Mouse (Mus musculus): ENCODE data around the gene Brsk1. TPM values are rescaled to one million over a fixed set of nuclear protein-coding genes. Genes with fewer than 3 reads are reported as not detected.

Gene Brsk1
- polyA plus RNA-seq, 1 experiment from 2014 or later, result 6.8 TPM

DNA sequence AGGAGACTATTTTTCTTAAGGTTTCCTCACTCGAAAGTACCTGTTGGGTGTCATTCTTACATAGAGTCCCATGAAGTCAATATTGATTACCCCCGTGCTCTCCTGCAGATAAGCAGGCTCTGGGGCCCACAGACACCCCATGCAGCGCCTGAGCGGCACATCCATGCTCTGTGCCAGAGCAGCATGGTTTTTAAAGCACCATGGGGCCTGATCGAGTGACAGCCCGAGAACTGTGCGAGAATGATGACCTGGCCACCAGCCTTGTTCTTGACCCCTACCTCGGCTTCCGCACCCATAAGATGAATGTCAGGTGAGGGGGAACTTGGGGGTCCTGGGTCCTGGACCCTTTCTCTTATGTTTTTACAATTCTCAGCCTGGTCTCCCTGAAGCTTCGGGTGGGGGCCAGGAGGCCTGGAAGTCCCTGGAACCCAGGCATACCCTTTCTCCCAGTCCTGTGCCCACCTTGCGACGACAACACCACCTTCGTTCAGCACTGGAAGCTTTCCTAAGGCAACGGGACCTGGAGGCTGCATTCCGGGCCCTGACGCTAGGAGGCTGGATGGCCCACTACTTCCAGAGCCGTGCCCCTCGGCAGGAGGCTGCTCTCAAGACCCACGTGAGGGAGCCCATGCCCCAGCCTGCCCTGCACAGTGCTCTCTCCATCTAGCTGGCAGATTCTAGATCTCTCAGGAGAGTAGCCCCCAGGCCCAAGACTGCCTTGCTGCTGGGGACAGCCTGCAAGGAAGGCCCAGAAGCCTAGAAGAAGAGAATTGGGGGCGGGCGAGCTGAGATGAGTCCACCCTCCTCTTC lies 51.5 kb downstream of the Brsk1 start:
- 75% methylated on average over 21 of the region's 21 CpGs for WGBS
- ATAC-seq, result no peak
- H3K4me3 ChIP-seq (replicated peaks), result peak overlapping the region; percentile 78
- peak overlapping the region; percentile 92 for H3K9ac ChIP-seq (replicated peaks)
- peaks cover 31% of the 10 kb centered on the region for H3K36me3 ChIP-seq
- H3K4me1 ChIP-seq (replicated peaks), result peaks cover 47% of the 10 kb centered on the region
- peak overlapping the region; percentile 88 for H3K4me2 ChIP-seq (replicated peaks)
- H3K27ac ChIP-seq, result peak overlapping the region; percentile 97
- H3K9me3 ChIP-seq, result no peaks in the 10 kb centered on the region
- no peaks in the 10 kb centered on the region for H3K27me3 ChIP-seq

DNA sequence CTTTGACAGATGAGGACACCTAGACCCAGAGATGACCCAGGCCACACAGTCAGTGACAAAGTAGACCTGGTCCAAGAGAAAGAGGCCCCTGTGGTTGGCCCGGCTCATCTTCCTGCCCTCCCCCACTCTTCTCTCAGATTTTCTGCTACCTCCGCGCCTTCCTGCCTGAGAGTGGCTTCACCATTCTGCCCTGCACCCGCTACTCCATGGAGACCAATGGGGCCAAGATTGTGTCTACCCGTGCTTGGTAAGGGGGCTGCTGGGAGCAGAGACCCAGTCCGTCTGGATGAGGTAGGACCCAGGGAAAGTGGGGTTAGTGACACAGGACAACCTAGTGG lies 52.0 kb downstream of the Brsk1 start:
- Histone ChIP-seq H3K9ac (replicated peaks) (peak overlapping the region; percentile 92; the same call in 1 of the 2 replicates), H3K36me3 (peaks cover 34% of the 10 kb centered on the region), H3K4me3 (replicated peaks) (no peak overlapping the region), H3K4me2 (replicated peaks) (peak overlapping the region; percentile 88), H3K9me3 (no peaks in the 10 kb centered on the region), H3K27me3 (no peaks in the 10 kb centered on the region), H3K4me1 (replicated peaks) (peaks cover 50% of the 10 kb centered on the region), H3K27ac (no peak overlapping the region)
- ATAC-seq, result no peak
- WGBS, result 90% methylated on average over 6 of the region's 6 CpGs

DNA sequence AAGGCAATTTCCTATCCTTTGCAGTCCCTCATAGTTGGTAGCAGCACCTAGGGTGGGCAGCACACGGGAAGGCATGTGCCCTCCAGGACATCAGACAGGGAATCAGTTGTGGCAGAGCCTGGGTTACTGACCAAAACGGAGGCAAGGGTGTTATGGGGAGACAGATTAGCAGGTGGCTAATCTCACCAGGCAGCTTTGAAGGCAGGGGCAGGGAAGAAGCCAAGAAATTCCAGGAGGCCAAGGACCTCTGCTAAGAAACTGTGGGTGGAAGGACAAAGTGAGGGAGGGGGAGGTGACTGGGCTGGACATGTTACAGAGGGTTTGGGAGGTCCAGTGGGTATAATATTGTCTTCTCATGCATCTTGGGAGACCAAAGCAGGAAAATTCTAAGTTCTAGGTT lies 53.0 kb downstream of the Brsk1 start:
- Histone ChIP-seq H3K36me3 (peaks cover 34% of the 10 kb centered on the region), H3K4me2 (replicated peaks) (no peak overlapping the region), H3K4me1 (replicated peaks) (peaks cover 49% of the 10 kb centered on the region), H3K27me3 (no peaks in the 10 kb centered on the region), H3K4me3 (replicated peaks) (no peak overlapping the region), H3K9me3 (no peaks in the 10 kb centered on the region), H3K9ac (replicated peaks) (peak overlapping the region; percentile 92; the same call in 1 of the 2 replicates), H3K27ac (no peak overlapping the region)
- 75% methylated on average over 2 of the region's 2 CpGs for WGBS
- ATAC-seq, result no peak

DNA sequence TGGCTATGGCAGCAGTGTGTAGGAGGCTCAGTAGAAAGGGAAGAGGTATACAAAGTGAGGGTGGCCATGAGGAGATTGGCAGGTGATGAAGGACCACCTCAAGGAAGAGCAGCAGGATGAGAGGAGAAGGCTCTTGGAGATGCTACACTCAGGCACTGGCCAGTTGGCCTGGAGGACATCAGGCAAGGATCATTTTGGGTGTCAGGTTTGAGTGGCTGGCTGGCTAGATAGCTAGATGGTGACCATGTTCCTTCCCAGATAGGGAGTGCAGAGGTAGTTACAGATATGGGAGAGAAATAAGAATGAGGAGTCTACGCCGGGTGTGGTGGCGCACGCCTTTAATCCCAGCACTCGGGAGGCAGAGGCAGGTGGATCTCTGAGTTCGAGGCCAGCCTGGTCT lies 54.5 kb downstream of the Brsk1 start:
- H3K9ac ChIP-seq (replicated peaks), result no peak overlapping the region
- H3K27ac ChIP-seq, result no peak overlapping the region
- 96% methylated on average over 6 of the region's 6 CpGs for WGBS
- H3K4me3 ChIP-seq (replicated peaks), result no peak overlapping the region
- no peak for ATAC-seq
- no peaks in the 10 kb centered on the region for H3K9me3 ChIP-seq
- H3K4me1 ChIP-seq (replicated peaks), result peaks cover 39% of the 10 kb centered on the region
- no peaks in the 10 kb centered on the region for H3K27me3 ChIP-seq
- H3K4me2 ChIP-seq (replicated peaks), result no peak overlapping the region
- peaks cover 38% of the 10 kb centered on the region for H3K36me3 ChIP-seq

DNA sequence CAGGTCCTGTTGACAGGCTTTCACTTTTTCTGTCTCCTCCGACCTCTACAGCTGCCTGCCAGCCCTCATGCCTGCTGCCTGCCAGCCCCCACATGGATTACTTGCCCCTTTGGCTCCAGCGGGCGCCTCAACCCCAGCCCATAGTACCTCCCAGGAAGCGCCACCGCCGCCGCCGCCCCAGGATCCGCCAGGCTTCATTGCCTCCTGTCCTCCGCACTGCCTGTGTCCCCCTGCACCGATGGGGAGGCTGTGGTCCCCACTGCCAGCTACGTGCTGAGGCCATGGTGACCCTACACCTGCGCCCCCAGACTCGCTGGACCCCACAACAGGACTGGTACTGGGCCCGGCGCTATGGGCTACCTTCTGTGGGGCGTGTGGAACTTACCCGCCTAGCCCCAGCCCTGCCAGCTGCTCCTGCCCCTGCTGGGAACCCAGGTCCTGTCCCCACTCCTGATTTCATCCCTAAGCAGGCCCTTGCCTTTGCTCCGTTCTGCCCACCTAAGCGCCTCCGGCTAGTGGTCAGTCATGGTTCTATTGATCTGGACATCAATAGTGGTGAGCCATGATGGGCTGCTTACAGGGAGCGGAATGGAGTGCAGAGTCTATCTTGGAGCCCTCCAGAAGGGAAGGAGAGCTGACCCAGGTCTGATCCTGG lies 56.0 kb downstream of the Brsk1 start:
- ATAC-seq, result no peak; the same call in 1 of the 2 replicates
- Histone ChIP-seq H3K4me1 (replicated peaks) (peaks cover 29% of the 10 kb centered on the region), H3K4me2 (replicated peaks) (no peak overlapping the region), H3K9me3 (no peaks in the 10 kb centered on the region), H3K9ac (replicated peaks) (no peak overlapping the region), H3K27ac (no peak overlapping the region), H3K27me3 (no peaks in the 10 kb centered on the region), H3K36me3 (peaks cover 38% of the 10 kb centered on the region), H3K4me3 (replicated peaks) (no peak overlapping the region)
- WGBS, result 79% methylated on average over 22 of the region's 22 CpGs

DNA sequence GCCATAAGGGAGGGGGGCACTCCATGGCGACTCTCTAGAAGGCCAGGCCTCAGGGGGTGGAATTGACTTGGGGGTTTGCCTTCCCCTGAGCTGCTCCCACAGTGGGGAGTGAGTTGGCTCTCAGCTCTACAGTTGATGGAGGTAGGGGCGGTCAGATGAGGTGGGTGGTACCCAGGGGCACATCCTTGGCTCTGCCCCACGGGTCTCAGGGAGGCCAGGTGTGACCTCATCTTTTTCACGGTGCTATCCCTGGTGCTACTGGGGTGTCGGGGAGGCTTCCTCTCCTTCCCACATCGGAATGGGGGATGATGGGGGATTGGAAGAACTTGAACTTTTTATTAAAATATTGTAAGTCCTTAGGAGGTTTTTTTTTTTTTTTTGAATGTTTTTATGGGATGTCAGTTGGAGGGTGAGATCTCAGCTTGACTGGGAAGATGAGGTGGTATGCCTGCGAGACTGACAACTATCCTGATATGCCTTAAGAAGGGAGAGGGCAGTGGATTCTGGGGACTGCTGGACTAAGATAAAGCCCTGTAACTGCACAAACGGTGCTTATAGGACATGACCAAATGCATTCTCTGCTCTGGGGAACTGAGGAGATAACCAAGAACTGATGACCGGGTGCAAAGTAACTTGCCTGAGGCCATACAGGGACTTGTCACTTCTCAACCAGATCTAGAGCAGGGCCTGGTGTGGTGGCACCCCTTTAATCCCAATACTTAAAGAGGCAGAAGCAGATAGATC lies 56.9 kb downstream of the Brsk1 start:
- WGBS, result 83% methylated on average over 9 of the region's 9 CpGs

DNA sequence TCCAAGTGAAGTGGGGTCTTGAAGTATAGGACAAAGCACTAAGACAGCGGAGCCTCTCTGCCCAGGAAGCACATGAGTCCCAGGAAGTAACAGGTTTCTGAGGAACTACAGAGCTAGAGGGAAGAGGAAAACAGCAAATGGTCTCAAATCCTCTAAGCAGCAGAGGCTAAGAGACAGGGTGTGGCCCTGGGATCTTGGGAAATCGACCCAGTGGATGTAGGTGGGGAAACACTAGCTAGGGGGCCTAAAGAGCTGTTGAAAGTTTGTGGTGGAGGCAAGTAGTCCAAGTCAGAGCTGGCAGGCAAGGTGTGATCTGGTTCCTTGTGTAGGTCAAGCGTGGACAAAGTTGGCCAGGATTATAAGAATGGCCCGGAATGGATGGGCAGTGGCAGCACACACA lies 57.9 kb downstream of the Brsk1 start:
- Histone ChIP-seq H3K27ac (no peak overlapping the region), H3K27me3 (no peaks in the 10 kb centered on the region), H3K9me3 (no peaks in the 10 kb centered on the region), H3K4me3 (replicated peaks) (no peak overlapping the region), H3K9ac (replicated peaks) (no peak overlapping the region), H3K4me1 (replicated peaks) (peaks cover 29% of the 10 kb centered on the region), H3K4me2 (replicated peaks) (no peak overlapping the region), H3K36me3 (peaks cover 32% of the 10 kb centered on the region)
- 86% methylated on average over 4 of the region's 4 CpGs for WGBS
- ATAC-seq, result no peak

More for the DNA sequence above, 56.9 kb downstream of the Brsk1 start:
- H3K27me3 ChIP-seq, result no peaks in the 10 kb centered on the region
- H3K9me3 ChIP-seq, result no peaks in the 10 kb centered on the region
- no peak for ATAC-seq
- H3K4me2 ChIP-seq (replicated peaks), result no peak overlapping the region
- peaks cover 38% of the 10 kb centered on the region for H3K36me3 ChIP-seq
- H3K4me1 ChIP-seq (replicated peaks), result peaks cover 29% of the 10 kb centered on the region
- H3K4me3 ChIP-seq (replicated peaks), result no peak overlapping the region
- no peak overlapping the region for H3K27ac ChIP-seq
- no peak overlapping the region for H3K9ac ChIP-seq (replicated peaks)

DNA sequence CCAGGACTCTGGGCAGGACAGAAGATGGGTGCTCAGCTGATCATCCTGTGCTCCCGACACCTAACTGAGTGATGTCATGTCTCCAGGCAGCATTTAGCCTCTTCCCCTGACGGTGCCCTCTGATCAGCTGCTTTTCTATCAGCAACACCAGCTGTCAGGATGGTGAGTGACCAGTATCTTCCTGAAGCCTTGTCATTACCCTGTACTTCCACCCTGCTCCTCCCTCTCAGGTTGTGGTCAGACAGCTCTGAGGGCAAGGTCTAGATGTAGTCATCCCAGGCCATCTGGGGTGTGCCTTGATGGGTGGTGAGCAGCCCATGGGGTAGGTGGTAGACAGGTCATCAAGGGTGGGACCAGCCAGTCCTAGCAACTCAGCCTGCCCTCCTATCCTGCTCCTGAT lies 58.8 kb downstream of the Brsk1 start:
- 79% methylated on average over 2 of the region's 2 CpGs for WGBS

DNA sequence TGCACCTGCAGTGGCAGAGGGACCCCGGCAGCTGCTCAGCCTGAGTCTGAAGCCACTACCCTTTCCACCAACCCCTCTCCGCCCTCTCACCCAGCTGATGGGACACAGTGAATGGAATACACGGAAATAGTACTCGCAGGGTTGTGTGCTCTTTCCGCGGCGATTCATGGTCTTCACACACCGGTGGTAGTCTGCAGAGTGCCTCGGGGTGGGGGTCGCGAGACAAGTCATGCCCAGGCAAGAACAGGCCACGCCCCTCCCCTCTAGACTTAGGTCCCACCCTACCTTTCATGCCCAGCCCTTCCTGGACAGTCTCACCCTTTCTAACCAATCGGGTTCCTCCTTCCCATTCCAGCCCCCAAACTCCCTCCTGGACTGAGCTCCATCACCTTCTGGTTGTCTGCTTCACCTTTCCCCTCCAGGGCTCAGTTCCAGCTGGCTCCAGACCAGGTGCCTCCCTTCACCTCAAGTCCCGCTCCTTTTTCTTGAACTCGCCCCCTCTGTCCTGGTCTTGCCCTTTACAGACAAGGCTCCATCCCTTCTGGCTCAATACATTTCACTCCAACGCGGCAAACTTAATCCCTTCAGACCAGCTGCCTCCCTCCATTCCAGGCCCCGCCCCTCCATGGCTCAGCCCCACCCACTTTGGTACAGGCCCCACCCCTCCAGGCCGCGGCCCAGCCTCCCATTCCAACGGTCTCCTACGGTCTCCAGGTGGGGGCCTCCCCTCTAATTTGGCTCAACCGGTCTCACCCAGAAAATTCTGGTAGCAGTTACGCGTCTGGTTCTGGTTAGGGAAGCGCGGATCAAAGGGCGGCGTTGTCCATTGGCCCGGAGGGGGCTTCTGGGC lies 61.8 kb downstream of the Brsk1 start:
- H3K27me3 ChIP-seq, result no peaks in the 10 kb centered on the region
- peaks cover 4% of the 10 kb centered on the region; the same call in 1 of the 2 replicates for H3K36me3 ChIP-seq
- H3K9ac ChIP-seq (replicated peaks), result no peak overlapping the region; the same call in 1 of the 2 replicates
- peak overlapping the region; percentile 47 for H3K4me2 ChIP-seq (replicated peaks)
- no peak overlapping the region for H3K27ac ChIP-seq
- H3K4me3 ChIP-seq (replicated peaks), result peak overlapping the region; percentile 29
- ATAC-seq, result peak; percentile 68
- 2% methylated on average over 30 of the region's 30 CpGs for WGBS
- no peaks in the 10 kb centered on the region for H3K9me3 ChIP-seq
- peaks cover 21% of the 10 kb centered on the region for H3K4me1 ChIP-seq (replicated peaks)

More for the DNA sequence above, 58.8 kb downstream of the Brsk1 start:
- H3K4me1 ChIP-seq (replicated peaks), result peaks cover 28% of the 10 kb centered on the region
- H3K9ac ChIP-seq (replicated peaks), result no peak overlapping the region
- no peaks in the 10 kb centered on the region for H3K9me3 ChIP-seq
- H3K27ac ChIP-seq, result no peak overlapping the region
- H3K4me3 ChIP-seq (replicated peaks), result no peak overlapping the region
- H3K4me2 ChIP-seq (replicated peaks), result no peak overlapping the region
- H3K27me3 ChIP-seq, result no peaks in the 10 kb centered on the region
- peaks cover 31% of the 10 kb centered on the region for H3K36me3 ChIP-seq
- ATAC-seq, result no peak

DNA sequence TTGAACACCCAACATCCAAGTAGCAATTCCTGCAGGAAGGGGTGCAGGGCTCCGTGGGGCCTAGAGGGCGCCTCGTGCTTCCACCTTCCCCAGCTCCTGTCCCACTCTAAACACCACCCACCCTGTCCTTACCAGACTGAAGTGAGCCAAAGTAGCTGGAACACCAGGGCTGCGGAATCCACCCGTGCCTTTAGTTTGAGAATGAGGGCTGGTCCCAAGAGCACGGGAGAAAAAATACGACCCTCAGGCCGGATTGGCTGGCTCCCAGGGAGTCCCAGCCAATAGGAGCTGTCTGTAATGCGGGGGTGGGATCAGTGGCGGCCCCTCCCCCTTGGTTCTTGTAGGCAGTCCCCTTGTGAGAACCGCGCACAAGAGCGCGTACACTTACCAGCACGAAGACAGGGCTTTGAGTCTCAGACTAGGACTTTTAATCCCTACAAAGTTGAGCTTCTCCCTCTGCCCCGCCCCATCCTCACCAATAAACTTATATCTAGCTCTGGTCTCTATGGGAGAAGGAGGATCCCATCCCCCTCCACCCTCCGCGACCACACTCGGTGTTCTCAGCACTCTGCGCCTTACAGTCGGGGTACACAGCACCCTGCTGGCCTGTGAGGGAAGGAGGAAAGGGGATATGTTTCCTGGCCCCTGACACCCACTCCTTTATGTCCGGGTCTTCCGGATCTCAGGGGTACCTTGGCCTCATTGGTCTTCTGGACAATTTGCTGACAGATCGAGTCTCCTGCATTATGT lies 62.6 kb downstream of the Brsk1 start, which contains the start of gene Cox6b2:
Gene Cox6b2 (minus strand): TSS at position 274 of the 750 bp plus-strand sequence.
- Histone ChIP-seq H3K9me3 (no peaks in the 10 kb centered on the region), H3K9ac (replicated peaks) (peak within 1 kb of the TSS; percentile 16; the same call in 1 of the 2 replicates), H3K4me3 (replicated peaks) (peak within 1 kb of the TSS; percentile 29), H3K4me1 (replicated peaks) (peaks cover 21% of the 10 kb centered on the region), H3K27ac (no peak within 1 kb of the TSS), H3K27me3 (no peaks in the 10 kb centered on the region), H3K36me3 (peaks cover 4% of the 10 kb centered on the region; the same call in 1 of the 2 replicates), H3K4me2 (replicated peaks) (peak within 1 kb of the TSS; percentile 47)
- ATAC-seq, result peak; percentile 93
- 5% methylated on average over 24 of the region's 24 CpGs for WGBS

DNA sequence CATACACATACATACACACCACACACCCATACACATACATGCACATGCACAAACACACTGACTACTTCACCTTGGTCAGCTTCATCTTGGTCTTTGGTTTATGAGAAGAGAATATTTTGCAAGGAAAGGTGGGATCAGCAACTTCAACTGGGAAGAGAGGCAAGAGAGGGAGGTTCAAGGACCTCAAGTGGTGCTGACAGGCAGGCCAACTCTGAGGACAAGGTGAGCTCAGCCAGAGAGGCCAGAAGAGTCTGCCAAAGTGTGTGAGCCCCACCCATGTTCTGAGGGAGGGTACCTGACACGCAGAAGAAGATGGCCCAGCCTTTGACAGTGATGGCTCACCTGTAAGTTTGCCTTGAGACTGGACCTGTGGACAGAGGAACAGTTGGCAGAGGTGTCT lies 69.3 kb downstream of the Brsk1 start:
- Histone ChIP-seq H3K9me3 (no peaks in the 10 kb centered on the region), H3K36me3 (no peaks in the 10 kb centered on the region), H3K9ac (replicated peaks) (no peak overlapping the region), H3K27me3 (no peaks in the 10 kb centered on the region), H3K4me3 (replicated peaks) (no peak overlapping the region), H3K4me1 (replicated peaks) (no peaks in the 10 kb centered on the region), H3K27ac (no peak overlapping the region), H3K4me2 (replicated peaks) (no peak overlapping the region)
- ATAC-seq, result no peak
- 40% methylated on average over 1 of the region's 1 CpGs for WGBS

All from midbrain, embryonic 13.5 days (tissue).